Mouse (Mus musculus): Measurements from ENCODE around the gene Tcp11x2.

Gene Tcp11x2

GRCm38 (mm10) chrX:135693633-135694032 lies at the start of gene Tcp11x2:
Gene Tcp11x2 (minus strand): TSS chrX:135693790.
- no peak for DNase-seq

GRCm38 (mm10) chrX:135743056-135743355 lies 49.4 kb upstream of the Tcp11x2 start:
- DNase-seq = no peak

GRCm38 (mm10) chrX:135742304-135743055 lies 48.9 kb upstream of the Tcp11x2 start, which contains the start of the genes Armcx5 and Gprasp1:
Gene Armcx5 (plus strand): TSS chrX:135742733.
Gene Gprasp1 (plus strand): TSS chrX:135742733.
- peak; percentile 86 for DNase-seq

GRCm38 (mm10) chrX:135738730-135739520 lies 45.3 kb upstream of the Tcp11x2 start:
- DNase-seq = no peak

- DNase-seq = no peak
These were observed 31.6 kb upstream of the Tcp11x2 start, which contains the start of gene Tmsb15a for GRCm38 (mm10) chrX:135725161-135725560. Gene Tmsb15a (minus strand): TSS chrX:135725261.

GRCm38 (mm10) chrX:135712845-135713244 lies 19.3 kb upstream of the Tcp11x2 start:
- no peak for DNase-seq

GRCm38 (mm10) chrX:135704349-135704748 lies 10.8 kb upstream of the Tcp11x2 start:
- no peak for DNase-seq

- DNase-seq = no peak
These were observed 9.5 kb upstream of the Tcp11x2 start for GRCm38 (mm10) chrX:135703111-135703510.

GRCm38 (mm10) chrX:135687802-135688201 lies 5.8 kb downstream of the Tcp11x2 start:
- DNase-seq = no peak

GRCm38 (mm10) chrX:135681858-135682257 lies 11.7 kb downstream of the Tcp11x2 start:
- DNase-seq = no peak

GRCm38 (mm10) chrX:135652173-135652772 lies 41.3 kb downstream of the Tcp11x2 start:
- peak; percentile 21 for DNase-seq

- DNase-seq = no peak
These were observed 66.0 kb downstream of the Tcp11x2 start, which contains the start of gene Prame for GRCm38 (mm10) chrX:135627605-135628004. Gene Prame (minus strand): TSS chrX:135627705.
